Mouse (Mus musculus) olfactory bulb, adult 2 months (tissue): ENCODE data around the gene 1700129C05Rik.

ENCODE experiments used
- CTCF ChIP-seq: fragments of 200-500 bp; IDR thresholded peaks from 2 replicates; pipeline ENCODE4 v1.5.1; 2012; ENCODE audit warnings: low read depth, mild to moderate bottlenecking, low read length, moderate library complexity; ENCODE audit not compliant: insufficient read depth
- POLR2A ChIP-seq: fragments of 200-500 bp; IDR thresholded peaks from 2 replicates; pipeline ENCODE4 v1.6.1; 2012; ENCODE audit warnings: mild to moderate bottlenecking, low read depth, low read length, moderate library complexity; ENCODE audit not compliant: insufficient read depth

DNA sequence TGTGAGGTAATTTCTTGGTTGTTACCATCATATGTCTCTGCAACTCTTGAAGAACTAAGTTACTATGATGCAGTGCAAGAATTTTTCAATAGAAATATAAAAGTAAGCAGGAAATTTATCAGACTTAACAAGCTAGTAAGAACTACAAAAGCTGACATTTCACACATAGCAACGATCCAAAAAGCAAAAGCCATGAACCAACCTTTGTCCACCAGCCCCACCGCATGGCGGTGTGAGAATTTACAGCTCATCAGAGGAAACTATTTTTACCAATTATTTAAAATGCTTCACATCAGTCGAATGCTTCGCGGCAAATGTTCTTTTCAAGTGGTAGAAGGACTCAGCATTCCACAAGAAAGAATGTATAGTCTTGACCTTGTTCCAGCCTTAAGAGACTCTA lies 58.3 kb downstream of the 1700129C05Rik start:
- no peak for TF ChIP-seq POLR2A
- no peak for TF ChIP-seq CTCF
